Mouse (Mus musculus) embryonic facial prominence, embryonic 10.5 days (tissue): ENCODE data around the gene Pdcd1. TPM values are rescaled to one million over a fixed set of nuclear protein-coding genes. Genes with fewer than 3 reads are reported as not detected.
"Not testable (repeated sequence)": the region's sequence is repeated elsewhere in the genome, so short reads cannot be mapped to it uniquely, and the experiment has no call there.

Experiments used
- DNase-seq: peaks from one replicate; pipeline ENCODE4 v3.0.0-alpha.2; 2017; ENCODE audit warnings: low spot score
- H3K27ac ChIP-seq: fragments of 300-500 bp; sonication (generic); replicated peaks from 2 replicates; pipeline ENCODE4 v1.5.1; 2016; ENCODE audit warnings: mild to moderate bottlenecking
- H3K27me3 ChIP-seq: fragments of 300-500 bp; sonication (generic); replicated peaks from 2 replicates; pipeline ENCODE4 v1.6.1; 2016; ENCODE audit warnings: low read depth, mild to moderate bottlenecking; ENCODE audit not compliant: poor library complexity, severe bottlenecking
- H3K36me3 ChIP-seq: fragments of 300-500 bp; sonication (generic); replicated peaks from 2 replicates; pipeline ENCODE4 v1.6.1; 2016; ENCODE audit warnings: mild to moderate bottlenecking, moderate library complexity
- H3K4me1 ChIP-seq: fragments of 300-500 bp; sonication (generic); 2 replicates; pipeline ENCODE4 v1.6.1; 2016
- H3K4me3 ChIP-seq: fragments of 300-500 bp; sonication (generic); 2 replicates; pipeline ENCODE4 v1.5.1; 2016; ENCODE audit warnings: mild to moderate bottlenecking, moderate library complexity
- H3K9me3 ChIP-seq: fragments of 300-500 bp; sonication (generic); 2 replicates; pipeline ENCODE4 v1.6.1; 2016; ENCODE audit warnings: mild to moderate bottlenecking
- WGBS: fragments of 180-500 bp; shearing (Covaris S2); methylation state at CpG from one replicate; pipeline ENCODE4 v1.1.7; 2016; 5-methylcytosine and 5-hydroxymethylcytosine counted together
- polyA plus RNA-seq: library from polyadenylated mRNA; unstranded; fragments of >200 nt; fragmentation: Nextera tagmentation; extraction: Ambion mirVana; gene quantifications from 2 replicates; pipeline ENCODE4 v1.2.1, GENCODE M21; 2016

The Pdcd1 gene
- polyA plus RNA-seq, 1 experiment from 2014 or later, result not detected

DNA sequence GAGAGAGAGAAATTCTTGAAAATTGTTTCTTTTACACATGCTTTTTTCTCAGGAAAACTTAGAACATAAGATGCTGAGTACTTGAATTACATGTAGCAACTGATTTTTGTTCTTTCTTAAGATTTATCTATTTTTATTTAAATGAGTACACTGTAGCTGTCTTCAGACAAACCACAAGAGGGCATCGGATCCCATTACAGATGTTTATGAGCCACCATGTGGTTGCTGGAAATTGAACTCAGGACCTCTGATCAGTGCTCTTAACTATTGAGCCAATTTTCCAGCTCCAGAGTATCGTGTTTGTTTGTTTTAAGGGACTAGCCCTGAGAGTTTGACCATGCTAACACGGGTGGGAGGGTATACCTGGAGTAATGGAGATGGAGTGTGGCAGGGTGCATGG is 40.7 kb downstream of the Pdcd1 start:
- DNase-seq, result no peak
- WGBS, result 65% methylated on average over 3 of the region's 3 CpGs
- Histone ChIP-seq H3K27me3 (no peaks in the 10 kb centered on the region), H3K4me3 (no peak overlapping the region), H3K9me3 (no peaks in the 10 kb centered on the region), H3K36me3 (no peaks in the 10 kb centered on the region), H3K4me1 (no peaks in the 10 kb centered on the region), H3K27ac (no peak overlapping the region)

DNA sequence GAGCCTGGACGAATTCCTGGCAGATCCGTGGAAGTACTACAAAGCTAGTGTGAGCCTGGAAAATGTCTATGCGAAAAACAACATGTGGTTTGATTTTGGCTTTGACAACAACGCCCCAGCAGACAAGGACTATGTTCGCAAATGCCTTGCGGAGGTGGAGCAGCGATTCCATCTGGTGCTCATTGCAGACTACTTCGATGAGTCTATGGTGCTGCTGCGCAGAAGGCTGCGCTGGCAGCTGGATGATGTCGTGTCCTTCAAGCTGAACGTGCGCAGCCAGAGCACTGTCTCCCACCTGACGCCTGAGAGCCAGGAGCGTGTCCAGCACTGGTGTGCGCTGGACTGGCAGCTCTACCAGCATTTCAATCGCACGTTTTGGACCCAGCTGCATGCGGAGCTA is 43.5 kb downstream of the Pdcd1 start:
- not testable (repeated sequence) for DNase-seq, H3K27me3 ChIP-seq, H3K27ac ChIP-seq, H3K36me3 ChIP-seq, H3K9me3 ChIP-seq, H3K4me3 ChIP-seq, H3K4me1 ChIP-seq
- 84% methylated on average over 16 of the region's 19 CpGs for whole genome bisulfite sequencing

DNA sequence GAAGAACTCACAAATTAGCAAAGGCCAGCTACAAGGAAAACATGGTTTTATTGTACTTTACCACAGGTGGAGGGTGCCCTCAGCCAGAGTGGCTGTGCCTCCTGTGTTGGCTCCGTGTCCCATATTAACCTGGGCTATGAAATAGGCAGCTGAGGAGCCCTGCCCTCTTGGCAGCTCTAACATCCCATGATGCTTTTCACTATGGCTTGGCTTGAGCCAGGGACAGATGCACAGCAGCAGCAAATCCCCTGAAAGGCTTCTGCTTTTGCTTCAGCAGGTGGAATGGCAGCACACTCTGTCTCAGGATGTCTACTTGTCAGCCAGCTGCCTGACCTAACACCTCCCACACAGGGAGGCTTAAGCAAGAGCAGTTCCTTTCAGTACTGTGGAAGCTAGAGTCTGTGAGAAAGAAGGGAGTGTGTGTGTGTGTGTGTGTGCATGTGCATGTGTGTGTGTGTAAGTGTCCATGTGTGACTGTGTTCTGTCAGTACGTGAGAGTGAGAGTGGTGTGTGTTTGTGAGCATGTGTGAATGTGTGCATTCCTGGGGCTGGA is 46.3 kb downstream of the Pdcd1 start:
- not testable (repeated sequence) for H3K27ac ChIP-seq, H3K27me3 ChIP-seq, H3K4me1 ChIP-seq, H3K36me3 ChIP-seq, DNase-seq, H3K4me3 ChIP-seq, H3K9me3 ChIP-seq
- WGBS, result 76% methylated on average over 2 of the region's 2 CpGs

DNA sequence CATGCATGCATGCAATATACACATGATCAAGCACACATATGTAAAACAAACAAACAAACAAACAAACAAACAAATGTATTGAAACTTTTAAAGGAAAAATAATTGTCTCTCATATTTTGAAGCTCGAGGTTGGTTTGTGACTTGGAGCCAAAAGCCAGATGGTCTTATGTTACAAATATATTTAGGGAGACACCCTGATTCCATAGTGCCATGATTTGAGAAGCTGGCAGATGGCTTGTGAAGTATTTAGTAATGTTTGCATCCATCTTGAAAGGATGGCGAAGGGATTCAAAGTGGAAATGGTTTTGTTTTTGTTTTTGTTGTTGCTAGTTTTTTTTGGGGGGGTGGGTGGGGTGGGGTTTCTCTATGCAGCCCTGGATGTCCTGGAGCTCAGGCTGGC is 51.3 kb downstream of the Pdcd1 start:
- Histone ChIP-seq H3K9me3 (no peaks in the 10 kb centered on the region), H3K27ac (no peak overlapping the region), H3K27me3 (no peaks in the 10 kb centered on the region), H3K4me1 (no peaks in the 10 kb centered on the region), H3K36me3 (no peaks in the 10 kb centered on the region), H3K4me3 (no peak overlapping the region)
- WGBS, result 89% methylated on average over 2 of the region's 2 CpGs
- DNase-seq, result no peak

DNA sequence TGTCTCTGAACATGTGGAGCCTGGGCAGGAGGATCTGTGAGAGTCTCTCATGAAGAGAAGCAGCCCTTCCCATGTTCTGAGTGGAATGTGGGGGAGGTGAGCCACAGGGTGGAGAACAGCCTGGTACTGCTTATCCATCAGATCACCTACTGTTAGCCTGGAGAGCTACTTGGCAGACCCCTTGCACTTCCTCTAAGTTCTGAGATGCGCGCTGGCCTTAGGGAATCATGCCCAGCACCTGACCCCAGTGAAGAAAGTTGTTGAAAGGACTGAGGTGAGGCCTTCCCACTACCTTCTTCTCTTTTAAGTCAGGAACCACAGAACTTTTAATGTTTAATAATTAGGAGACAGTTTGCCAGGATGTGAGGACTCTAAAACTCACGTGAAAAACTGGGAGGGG is 60.9 kb downstream of the Pdcd1 start:
- not testable (repeated sequence) for H3K4me3 ChIP-seq, H3K27me3 ChIP-seq, H3K4me1 ChIP-seq, DNase-seq, H3K9me3 ChIP-seq, H3K36me3 ChIP-seq, H3K27ac ChIP-seq
- WGBS, result 86% methylated on average over 3 of the region's 3 CpGs

DNA sequence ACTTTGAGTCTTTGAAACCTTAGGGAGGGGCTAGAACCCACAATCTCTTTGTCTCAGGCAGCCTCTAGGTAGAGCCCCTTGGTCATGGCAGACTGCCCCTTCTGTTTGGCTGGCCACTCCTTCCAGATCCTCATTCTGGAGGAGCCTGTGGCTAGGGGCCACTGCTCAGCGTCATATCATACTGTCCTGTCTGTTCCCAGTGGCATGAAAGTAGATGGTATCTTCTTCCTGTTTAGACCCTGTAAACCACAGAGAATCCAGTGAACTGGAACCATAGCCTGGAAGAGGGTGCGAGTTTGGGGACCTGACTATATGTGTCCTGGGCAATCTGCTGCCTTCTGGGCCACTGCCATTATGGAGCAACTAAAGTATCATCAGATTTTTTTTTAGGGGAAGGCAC is 61.3 kb downstream of the Pdcd1 start:
- not testable (repeated sequence) for H3K4me3 ChIP-seq, H3K4me1 ChIP-seq, H3K9me3 ChIP-seq, H3K36me3 ChIP-seq, H3K27ac ChIP-seq, DNase-seq, H3K27me3 ChIP-seq
- 67% methylated on average over 2 of the region's 2 CpGs for WGBS

DNA sequence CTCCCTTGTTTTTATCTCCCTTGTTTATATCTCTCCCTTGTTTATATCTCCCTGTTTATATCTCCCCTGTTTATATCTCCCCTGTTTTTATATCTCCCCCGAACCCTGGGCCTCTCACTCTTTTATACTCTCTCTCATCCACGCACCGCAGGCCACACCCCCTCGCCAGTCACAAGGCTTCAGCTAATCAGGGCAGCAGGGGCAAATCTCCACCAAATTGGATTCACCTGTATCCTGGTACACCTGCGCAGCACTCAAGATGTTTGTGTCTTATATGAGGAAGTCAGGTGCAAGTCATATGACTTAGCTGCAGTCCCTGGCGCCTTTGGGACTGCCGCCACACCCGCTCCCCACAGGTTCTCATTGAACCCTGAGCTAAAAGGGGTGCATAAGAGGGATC is 62.1 kb downstream of the Pdcd1 start, which contains the start of gene Gal3st2c:
Gene Gal3st2c, plus strand, starts transcription at position 301 of the 400 bp plus-strand sequence.
- not testable (repeated sequence) for H3K27me3 ChIP-seq, H3K36me3 ChIP-seq, H3K4me3 ChIP-seq, H3K9me3 ChIP-seq, H3K27ac ChIP-seq, H3K4me1 ChIP-seq, DNase-seq
- 88% methylated on average over 8 of the region's 8 CpGs for WGBS

DNA sequence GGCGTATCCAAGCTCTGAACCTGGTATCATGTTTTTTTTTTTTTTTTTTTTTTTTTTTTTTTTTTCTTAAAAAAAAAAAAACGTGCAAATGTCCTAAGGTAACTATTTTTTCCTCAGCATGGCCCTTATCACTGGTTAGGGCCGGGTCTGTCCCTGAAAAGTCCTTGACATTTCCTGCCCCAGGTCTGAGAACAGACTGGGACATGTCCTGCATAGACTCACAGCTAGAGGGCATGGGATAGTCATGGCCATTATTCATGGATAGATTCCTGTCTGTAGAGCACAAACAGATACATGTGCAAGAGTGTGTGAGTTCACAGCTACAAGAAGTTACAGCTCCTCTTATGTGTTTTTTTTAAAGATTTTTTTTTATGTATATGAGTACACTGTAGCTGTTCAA is 63.6 kb downstream of the Pdcd1 start:
- Histone ChIP-seq H3K9me3 (no peaks in the 10 kb centered on the region), H3K36me3 (no peaks in the 10 kb centered on the region), H3K4me3 (no peak overlapping the region), H3K27me3 (no peaks in the 10 kb centered on the region), H3K27ac (no peak overlapping the region), H3K4me1 (no peaks in the 10 kb centered on the region)
- WGBS, result 71% methylated on average over 3 of the region's 3 CpGs
- no peak for DNase-seq

Other genes with a start within 250 kb of the Pdcd1 start
- 26.3 and 27.2 TPM in 2 replicates for gene Ing5, start 248.6 kb downstream of the Pdcd1 start, polyA plus RNA-seq
- 15.0 and 15.7 TPM in 2 replicates for gene D2hgdh, start 227.6 kb downstream of the Pdcd1 start, polyA plus RNA-seq
- not detected in 2 replicates for gene Gal3st2, start 191.2 kb downstream of the Pdcd1 start, polyA plus RNA-seq
- gene Gal3st2b, start 134.2 kb downstream of the Pdcd1 start, polyA plus RNA-seq, result not detected in 2 replicates
- not detected in 2 replicates for gene Gal3st2c, start 62.0 kb downstream of the Pdcd1 start, polyA plus RNA-seq
- not detected in 2 replicates for gene Neu4, start 32.1 kb downstream of the Pdcd1 start, polyA plus RNA-seq